Mouse (Mus musculus): ENCODE results near the gene Ckap5.
"Not testable (repeated sequence)": the region's sequence is repeated elsewhere in the genome, so short reads cannot be mapped to it uniquely, and the experiment has no call there.

Ckap5 gene

GRCm38 (mm10) chr2:91526294-91527146, at the start of gene Ckap5:
Ckap5 (plus strand) TSS chr2:91526762.
- peak; percentile 98 for DNase-seq (ENCODE audit: low read depth, low spot score)

DNA sequence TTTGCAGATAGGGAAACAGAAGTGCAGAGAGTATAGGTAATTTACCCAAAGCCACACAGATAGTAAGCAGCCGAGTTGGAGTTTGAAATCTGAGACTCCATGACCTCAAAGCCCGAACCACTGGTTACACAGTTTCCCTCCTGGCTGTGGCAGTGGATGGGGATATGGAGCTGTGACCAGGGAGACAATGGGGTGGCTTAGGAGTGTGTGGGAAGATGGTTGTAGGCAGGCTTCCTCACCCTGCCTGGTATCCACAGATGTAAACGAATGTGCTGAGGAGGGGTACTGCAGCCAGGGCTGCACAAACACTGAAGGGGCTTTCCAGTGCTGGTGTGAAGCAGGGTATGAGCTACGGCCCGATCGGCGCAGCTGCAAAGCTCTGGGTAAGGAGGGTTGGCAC, 49.7 kb upstream of the Ckap5 start:
- DNase-seq (ENCODE audit: low read depth, low spot score) = no peak

DNA sequence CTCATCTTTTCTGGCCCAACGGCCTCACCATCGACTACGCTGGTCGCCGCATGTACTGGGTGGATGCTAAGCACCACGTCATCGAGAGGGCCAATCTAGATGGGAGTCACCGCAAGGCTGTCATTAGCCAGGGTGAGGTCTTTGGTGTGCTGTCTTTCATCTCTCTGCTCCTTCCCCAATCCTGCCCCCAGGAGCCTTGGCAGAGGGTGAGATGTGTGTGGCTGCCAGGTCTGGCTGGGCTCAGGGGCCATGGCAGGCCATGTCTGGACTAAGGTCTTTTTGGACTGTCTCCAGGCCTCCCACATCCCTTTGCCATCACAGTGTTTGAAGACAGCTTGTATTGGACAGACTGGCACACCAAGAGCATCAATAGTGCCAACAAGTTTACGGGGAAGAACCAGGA, 46.2 kb upstream of the Ckap5 start:
- peak; percentile 68 for DNase-seq (ENCODE audit: low read depth, low spot score)

- peak; percentile 94 for DNase-seq (ENCODE audit: low read depth, low spot score)
Observed at GRCm38 (mm10) chr2:91480805-91481514, 45.6 kb upstream of the Ckap5 start.

GRCm38 (mm10) chr2:91484698-91485097, 41.9 kb upstream of the Ckap5 start:
- DNase-seq (ENCODE audit: low read depth, low spot score) = no peak

DNA sequence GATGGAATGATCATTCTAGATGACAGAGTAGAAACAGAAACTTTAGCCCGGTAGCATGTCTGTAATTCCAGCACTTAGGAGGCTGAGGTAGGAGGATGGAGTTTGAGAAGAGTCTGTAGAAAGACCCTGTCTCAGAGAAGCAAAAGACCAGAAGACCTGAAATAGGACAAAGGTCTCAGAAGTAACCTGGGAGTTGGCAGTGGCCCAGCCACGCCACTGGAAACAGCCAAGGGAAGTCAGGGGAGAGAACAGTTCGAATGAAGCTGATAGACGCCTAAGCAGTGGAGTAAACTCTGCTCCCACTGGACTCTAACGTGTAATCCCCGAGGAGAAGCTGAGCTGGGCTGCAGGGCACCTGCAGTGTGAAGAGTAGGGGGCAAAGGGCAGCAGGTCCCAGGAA, 41.3 kb upstream of the Ckap5 start:
- no peak for DNase-seq (ENCODE audit: low read depth, low spot score)

GRCm38 (mm10) chr2:91487295-91487694, 39.3 kb upstream of the Ckap5 start:
- not testable (repeated sequence) for DNase-seq (ENCODE audit: low read depth, low spot score)

GRCm38 (mm10) chr2:91492071-91492635, 34.4 kb upstream of the Ckap5 start:
- DNase-seq (ENCODE audit: low read depth, low spot score) = peak; percentile 97

GRCm38 (mm10) chr2:91493981-91494380, 32.6 kb upstream of the Ckap5 start:
- DNase-seq (ENCODE audit: low read depth, low spot score) = peak; percentile 94

GRCm38 (mm10) chr2:91498093-91498719, 28.4 kb upstream of the Ckap5 start:
- no peak for DNase-seq (ENCODE audit: low read depth, low spot score)

- DNase-seq (ENCODE audit: low read depth, low spot score) = peak; percentile 62
Observed at GRCm38 (mm10) chr2:91508076-91508475, 18.5 kb upstream of the Ckap5 start.

DNA sequence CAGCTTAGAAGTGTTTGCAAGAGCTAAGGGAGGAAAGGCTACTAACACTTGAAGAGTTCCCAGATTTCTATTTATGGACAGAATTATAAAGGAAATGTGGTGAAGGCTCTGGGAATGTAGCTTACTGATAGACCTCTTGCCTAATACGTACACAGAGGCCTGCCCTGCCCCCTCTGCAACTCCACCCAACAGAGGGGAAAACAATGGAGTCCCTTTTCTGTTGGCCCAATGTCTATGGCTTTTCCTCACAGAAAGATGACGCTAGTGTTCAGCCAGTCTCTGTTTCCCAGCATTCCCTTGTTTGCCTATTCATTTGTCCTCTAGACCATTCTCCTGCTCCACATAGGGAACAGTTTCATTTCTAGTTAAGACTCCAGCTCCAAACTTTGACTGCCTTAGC, 9.4 kb upstream of the Ckap5 start:
- peak; percentile 84 for DNase-seq (ENCODE audit: low read depth, low spot score)

DNA sequence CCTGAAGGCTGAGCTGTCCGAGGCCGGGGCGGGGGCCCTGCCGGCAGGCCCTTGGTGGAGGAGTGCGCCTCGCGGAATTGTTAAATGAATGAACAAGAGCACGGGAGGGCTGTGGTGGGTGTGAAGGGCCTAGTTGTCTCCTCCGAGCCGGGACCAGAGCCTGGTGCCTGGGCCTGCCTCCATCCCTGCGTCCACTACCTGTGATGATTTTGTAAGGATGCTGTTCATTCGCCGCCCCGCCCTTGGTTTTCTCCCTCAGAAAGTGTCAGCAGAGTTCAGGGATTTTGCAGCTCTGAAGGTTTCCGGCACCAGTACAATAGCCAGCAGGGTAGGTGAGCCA, 555 bp downstream of the Ckap5 start:
- peak; percentile 66 for DNase-seq (ENCODE audit: low read depth, low spot score)

DNA sequence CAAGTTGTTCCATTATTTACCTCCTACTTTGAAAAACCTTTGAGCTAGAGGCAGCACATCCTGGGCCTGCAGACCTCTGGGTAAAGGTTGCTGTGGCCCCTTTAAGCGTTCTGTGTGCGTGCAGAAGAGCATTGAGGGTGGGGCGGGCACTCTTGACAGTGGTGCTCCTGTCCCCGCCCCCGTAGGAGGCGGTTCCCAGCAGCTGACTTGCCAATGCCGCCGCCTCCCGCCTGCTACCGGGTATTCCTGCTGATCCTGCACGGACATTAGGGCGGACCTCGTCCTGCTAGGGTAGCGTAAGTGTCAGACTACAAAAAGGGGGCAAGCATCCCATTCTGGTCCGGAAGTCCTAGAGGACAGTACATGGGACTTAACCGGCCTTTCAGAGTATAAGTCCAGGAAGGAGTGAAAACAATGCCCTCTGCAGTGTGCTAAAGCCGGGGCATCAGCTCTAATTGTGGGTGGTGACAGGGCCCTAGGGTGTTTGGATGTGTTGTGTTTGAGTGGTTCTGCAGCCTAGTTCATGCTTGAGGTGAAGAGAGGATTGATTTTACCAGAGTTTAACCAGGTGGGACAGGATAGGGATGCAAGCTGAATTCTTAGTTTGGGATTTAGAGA, 11.1 kb downstream of the Ckap5 start:
- peak; percentile 92 for DNase-seq (ENCODE audit: low read depth, low spot score)

- DNase-seq (ENCODE audit: low read depth, low spot score) = no peak
Observed at GRCm38 (mm10) chr2:91568125-91568524, 41.6 kb downstream of the Ckap5 start.

- peak; percentile 77 for DNase-seq (ENCODE audit: low read depth, low spot score)
Observed at GRCm38 (mm10) chr2:91580894-91581293, 54.3 kb downstream of the Ckap5 start.

GRCm38 (mm10) chr2:91586242-91586641, 59.7 kb downstream of the Ckap5 start:
- no peak for DNase-seq (ENCODE audit: low read depth, low spot score)

- DNase-seq (ENCODE audit: low read depth, low spot score) = peak; percentile 71
Observed at GRCm38 (mm10) chr2:91600475-91600874, 73.9 kb downstream of the Ckap5 start.

GRCm38 (mm10) chr2:91602389-91602788, 75.8 kb downstream of the Ckap5 start:
- DNase-seq (ENCODE audit: low read depth, low spot score) = peak; percentile 17

GRCm38 (mm10) chr2:91609370-91609769, 82.8 kb downstream of the Ckap5 start:
- DNase-seq (ENCODE audit: low read depth, low spot score) = not testable (repeated sequence)

DNA sequence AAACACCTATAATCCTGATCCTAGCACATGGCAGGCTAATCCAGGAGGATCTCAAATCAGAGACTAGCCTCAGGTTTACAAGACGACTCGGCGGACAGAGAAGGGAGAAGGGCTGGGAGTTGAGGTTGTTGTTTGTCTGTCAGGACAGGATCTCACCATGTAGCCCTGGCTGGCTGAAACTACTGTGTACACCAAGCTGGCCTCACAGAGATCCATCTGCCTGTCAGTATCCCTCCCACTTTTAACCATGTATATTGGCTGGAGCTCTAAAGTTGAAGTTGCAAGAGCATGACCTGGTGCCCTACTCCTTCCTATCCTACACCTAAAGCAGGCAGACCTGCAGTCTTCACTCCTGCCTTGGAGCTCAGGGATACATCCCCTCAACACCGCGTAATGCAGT, 95.8 kb downstream of the Ckap5 start:
- DNase-seq (ENCODE audit: low read depth, low spot score) = no peak

DNA sequence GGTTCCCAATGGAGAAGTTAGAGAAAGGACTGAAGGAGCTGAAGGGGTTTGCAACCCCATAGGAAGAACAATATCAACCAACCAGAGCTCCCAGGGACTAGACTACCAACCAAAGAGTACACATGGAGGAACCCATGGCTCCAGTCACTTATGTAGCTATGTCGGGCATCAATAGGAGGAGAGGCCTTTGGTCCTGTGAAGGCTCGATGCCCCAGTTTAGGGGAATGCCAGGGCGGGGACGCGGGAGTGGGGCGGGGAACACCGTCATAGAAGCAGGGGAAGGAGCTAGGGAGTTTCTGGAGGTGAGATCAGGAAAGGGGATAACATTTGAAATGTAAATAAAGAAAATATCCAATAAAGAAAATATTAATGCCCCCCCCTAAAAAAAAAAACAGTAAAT, 96.8 kb downstream of the Ckap5 start:
- DNase-seq (ENCODE audit: low read depth, low spot score) = not testable (repeated sequence)
